Mouse (Mus musculus): Measurements from ENCODE around the gene Pou3f1. TPM values are rescaled to one million over a fixed set of nuclear protein-coding genes. Genes with fewer than 3 reads are reported as not detected.
"Not testable (repeated sequence)": the region's sequence is repeated elsewhere in the genome, so short reads cannot be mapped to it uniquely, and the experiment has no call there.

Gene Pou3f1
- total RNA-seq, 2 experiments from 2014 or later: not detected

DNA sequence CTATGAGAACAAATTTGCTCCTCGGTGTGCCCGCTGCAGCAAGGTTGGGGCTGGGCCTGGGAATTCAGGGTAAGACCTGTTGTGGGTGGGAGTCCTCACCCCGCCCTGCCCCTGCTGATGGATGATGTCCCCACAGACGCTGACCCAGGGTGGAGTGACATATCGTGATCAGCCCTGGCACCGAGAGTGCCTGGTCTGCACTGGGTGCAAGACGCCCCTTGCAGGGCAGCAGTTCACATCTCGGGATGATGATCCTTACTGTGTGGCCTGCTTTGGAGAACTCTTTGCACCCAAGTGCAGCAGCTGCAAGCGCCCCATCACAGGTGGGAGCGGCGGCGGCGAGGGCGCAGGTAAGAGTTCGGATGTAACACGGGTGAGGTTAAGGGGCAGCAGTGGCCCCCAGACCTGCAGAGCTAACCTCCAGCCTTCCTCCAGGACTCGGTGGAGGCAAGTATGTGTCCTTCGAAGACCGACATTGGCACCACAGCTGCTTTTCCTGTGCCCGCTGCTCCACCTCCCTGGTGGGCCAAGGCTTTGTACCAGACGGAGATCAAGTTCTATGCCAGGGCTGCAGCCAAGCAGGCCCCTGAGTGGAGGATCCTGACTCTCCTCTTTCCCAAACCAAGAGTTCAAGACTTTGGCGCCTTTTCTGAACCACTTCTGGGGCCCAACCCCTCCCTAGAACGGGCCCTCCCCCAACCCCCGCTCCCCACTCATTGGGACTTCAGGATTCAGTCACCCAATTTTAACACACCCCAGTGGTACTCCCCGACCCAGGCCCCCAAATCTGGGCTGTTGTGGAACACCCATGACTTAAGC is 51.0 kb downstream of the Pou3f1 start:
- ATAC-seq (replicated peaks; ENCODE audit: low FRiP score, poor library complexity, severe bottlenecking): not testable (repeated sequence)

DNA sequence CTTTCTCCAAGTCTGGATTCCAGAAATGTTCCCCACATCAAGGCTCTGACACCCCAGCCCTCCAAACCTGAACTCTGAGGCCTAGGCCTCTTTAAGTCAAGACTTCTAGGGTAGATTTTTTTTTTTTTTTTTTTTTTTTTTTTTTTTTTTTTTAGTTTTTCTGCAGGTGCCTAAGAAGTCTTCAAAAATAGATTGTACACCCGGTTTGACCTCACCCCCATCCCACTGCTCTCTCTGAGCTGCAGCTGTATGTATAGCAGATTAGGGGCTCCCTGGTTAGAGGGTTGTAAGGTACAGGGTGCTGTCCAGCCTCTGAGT is 51.6 kb downstream of the Pou3f1 start:
- not testable (repeated sequence) for ATAC-seq (replicated peaks; ENCODE audit: low FRiP score, poor library complexity, severe bottlenecking)

- peak; percentile 56 for ATAC-seq (replicated peaks; ENCODE audit: low FRiP score, poor library complexity, severe bottlenecking)
These were observed 52.2 kb downstream of the Pou3f1 start for GRCm38 (mm10) chr4:124708518-124709477.

GRCm38 (mm10) chr4:124709961-124710446 is 53.4 kb downstream of the Pou3f1 start:
- ATAC-seq (replicated peaks; ENCODE audit: low FRiP score, poor library complexity, severe bottlenecking): no peak

Other genes with a start within 250 kb of the Pou3f1 start
- gene 3100002H09Rik, start 46.0 kb upstream of the Pou3f1 start, total RNA-seq (2015; ENCODE audit: low replicate concordance): not detected in 2 replicates
- not detected in 2 replicates for gene 3100002H09Rik, start 46.0 kb upstream of the Pou3f1 start, total RNA-seq (2017; ENCODE audit: low replicate concordance)
- gene Utp11, start 36.8 kb downstream of the Pou3f1 start, total RNA-seq (2015; ENCODE audit: low replicate concordance): 6.7 and 20.8 TPM in 2 replicates
- 4.5 and 15.1 TPM in 2 replicates for gene Utp11, start 36.8 kb downstream of the Pou3f1 start, total RNA-seq (2017; ENCODE audit: low replicate concordance)
- gene Fhl3, start 43.9 kb downstream of the Pou3f1 start, total RNA-seq (2015; ENCODE audit: low replicate concordance): 4.2 and 7.5 TPM in 2 replicates
- 0.77 and 1.3 TPM in 2 replicates for gene Fhl3, start 43.9 kb downstream of the Pou3f1 start, total RNA-seq (2017; ENCODE audit: low replicate concordance)
- 14.2 and 24.2 TPM in 2 replicates for gene Sf3a3, start 58.0 kb downstream of the Pou3f1 start, total RNA-seq (2015; ENCODE audit: low replicate concordance)
- 26.2 and 34.7 TPM in 2 replicates for gene Sf3a3, start 58.0 kb downstream of the Pou3f1 start, total RNA-seq (2017; ENCODE audit: low replicate concordance)
- gene Inpp5b, start 85.0 kb downstream of the Pou3f1 start, total RNA-seq (2015; ENCODE audit: low replicate concordance): 27.3 and 37.0 TPM in 2 replicates
- gene Inpp5b, start 85.0 kb downstream of the Pou3f1 start, total RNA-seq (2017; ENCODE audit: low replicate concordance): 15.2 and 15.8 TPM in 2 replicates
- 5.2 and 5.4 TPM in 2 replicates for gene Mtf1, start 145.3 kb downstream of the Pou3f1 start, total RNA-seq (2015; ENCODE audit: low replicate concordance)
- 8.6 and 17.4 TPM in 2 replicates for gene Mtf1, start 145.3 kb downstream of the Pou3f1 start, total RNA-seq (2017; ENCODE audit: low replicate concordance)
- gene Yrdc, start 193.9 kb downstream of the Pou3f1 start, total RNA-seq (2015; ENCODE audit: low replicate concordance): 8.2 and 14.0 TPM in 2 replicates
- gene Yrdc, start 193.9 kb downstream of the Pou3f1 start, total RNA-seq (2017; ENCODE audit: low replicate concordance): 1.2 and 1.5 TPM in 2 replicates
- gene 1110065P20Rik, start 194.4 kb downstream of the Pou3f1 start, total RNA-seq (2015; ENCODE audit: low replicate concordance): 5.8 TPM in 1 of 2 replicates, not detected in the other
- 0.70 and 3.3 TPM in 2 replicates for gene 1110065P20Rik, start 194.4 kb downstream of the Pou3f1 start, total RNA-seq (2017; ENCODE audit: low replicate concordance)
- not detected in 2 replicates for gene Maneal, start 205.4 kb downstream of the Pou3f1 start, total RNA-seq (2015; ENCODE audit: low replicate concordance)
- gene Maneal, start 205.4 kb downstream of the Pou3f1 start, total RNA-seq (2017; ENCODE audit: low replicate concordance): not detected in 2 replicates
- gene Epha10, start 224.1 kb downstream of the Pou3f1 start, total RNA-seq (2015; ENCODE audit: low replicate concordance): not detected in 2 replicates
- not detected in 2 replicates for gene Epha10, start 224.1 kb downstream of the Pou3f1 start, total RNA-seq (2017; ENCODE audit: low replicate concordance)